Mouse (Mus musculus) heart, embryonic 10.5 days (tissue): ENCODE measurements around the gene Prdm2. TPM values are rescaled to one million over a fixed set of nuclear protein-coding genes. Genes with fewer than 3 reads are reported as not detected.

ENCODE experiments used
- DNase-seq: peaks from one replicate; pipeline ENCODE4 v3.0.0-alpha.2; 2017; ENCODE audit warnings: low spot score
- H3K27ac ChIP-seq: fragments of 300-500 bp; sonication (generic); 2 replicates; pipeline ENCODE4 v1.5.1; 2016; ENCODE audit warnings: mild to moderate bottlenecking
- H3K27me3 ChIP-seq: fragments of 300-500 bp; sonication (generic); 2 replicates; pipeline ENCODE4 v1.6.1; 2016; ENCODE audit warnings: mild to moderate bottlenecking; ENCODE audit not compliant: poor library complexity, insufficient read depth, severe bottlenecking
- H3K36me3 ChIP-seq: fragments of 300-500 bp; sonication (generic); 2 replicates; pipeline ENCODE4 v1.6.1; 2016; ENCODE audit warnings: mild to moderate bottlenecking, moderate library complexity
- H3K4me1 ChIP-seq: fragments of 300-500 bp; sonication (generic); 2 replicates; pipeline ENCODE4 v1.6.1; 2016; ENCODE audit warnings: mild to moderate bottlenecking
- H3K4me3 ChIP-seq: fragments of 300-500 bp; sonication (generic); 2 replicates; pipeline ENCODE4 v1.5.1; 2016; ENCODE audit warnings: mild to moderate bottlenecking, moderate library complexity
- H3K9me3 ChIP-seq: fragments of 300-500 bp; sonication (generic); 2 replicates; pipeline ENCODE4 v1.6.1; 2016; ENCODE audit warnings: mild to moderate bottlenecking, moderate library complexity
- WGBS: fragments of 180-500 bp; shearing (Covaris S2); methylation state at CpG from one replicate; pipeline ENCODE4 v1.1.7; 2016; 5-methylcytosine and 5-hydroxymethylcytosine counted together
- polyA plus RNA-seq: library from polyadenylated mRNA; unstranded; fragments of >200 nt; fragmentation: Nextera tagmentation; extraction: Ambion mirVana; gene quantifications from 2 replicates; pipeline ENCODE4 v1.2.1, GENCODE M21; 2016

The Prdm2 gene
- polyA plus RNA-seq, 1 experiment from 2014 or later: 10.0 TPM

DNA sequence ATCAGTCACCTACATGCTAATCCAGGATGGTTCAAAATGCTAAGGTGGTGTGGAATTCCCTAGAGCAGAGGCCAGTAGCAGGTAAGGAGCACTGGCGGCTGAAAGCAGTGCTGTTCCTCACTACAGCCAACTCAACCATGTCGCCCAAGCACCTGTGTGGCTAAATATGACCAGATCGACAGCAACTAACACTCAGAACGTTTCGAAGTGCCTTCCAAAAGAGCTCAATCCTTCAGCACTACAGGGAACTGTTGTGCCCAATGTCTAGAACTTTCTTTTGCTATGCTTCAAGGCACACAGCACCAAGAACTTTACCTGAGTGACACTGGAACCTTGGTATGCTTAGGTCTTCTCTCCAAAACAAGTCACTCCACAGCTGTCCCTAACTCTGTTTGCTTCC lies 82.4 kb downstream of the Prdm2 start:
- no peak for DNase-seq
- Histone ChIP-seq H3K4me3 (no peak overlapping the region), H3K36me3 (peaks cover 83% of the 10 kb centered on the region)

DNA sequence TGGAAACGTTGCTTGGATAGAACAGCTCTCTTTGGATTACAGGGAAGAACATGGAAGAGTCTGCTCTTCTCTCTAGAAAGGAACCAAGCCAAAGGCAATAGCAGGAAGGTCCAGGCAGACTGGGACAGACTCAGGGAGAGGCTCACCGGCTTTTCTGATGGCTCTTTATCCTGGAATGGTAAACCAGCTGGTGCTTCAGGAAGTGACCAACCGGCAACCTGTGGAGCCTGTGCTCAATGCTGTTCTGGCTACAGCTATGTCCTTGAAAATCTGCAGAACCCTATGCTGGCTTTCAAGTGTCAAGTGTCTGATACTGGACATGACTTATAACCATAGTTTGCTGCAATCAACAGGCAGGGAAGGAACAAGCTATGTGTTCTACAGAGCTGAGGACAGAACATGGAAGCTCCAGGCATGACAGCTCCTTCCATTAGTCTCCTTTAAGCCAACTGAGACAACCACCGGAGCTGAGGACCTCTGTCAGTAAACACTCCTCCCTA lies 83.5 kb downstream of the Prdm2 start:
- H3K36me3 ChIP-seq: peaks cover 71% of the 10 kb centered on the region
- 78% methylated on average over 4 of the region's 4 CpGs for WGBS

More for the DNA sequence above, 82.4 kb downstream of the Prdm2 start:
- Histone ChIP-seq H3K27me3 (0 out of 2 replicates have a peak, but pooled peaks cover 8% of the 10 kb centered on the region), H3K4me1 (peaks cover 4% of the 10 kb centered on the region; the same call in 1 of the 2 replicates), H3K9me3 (no peaks in the 10 kb centered on the region), H3K27ac (no peak overlapping the region)
- WGBS: 82% methylated on average over 5 of the region's 5 CpGs

DNA sequence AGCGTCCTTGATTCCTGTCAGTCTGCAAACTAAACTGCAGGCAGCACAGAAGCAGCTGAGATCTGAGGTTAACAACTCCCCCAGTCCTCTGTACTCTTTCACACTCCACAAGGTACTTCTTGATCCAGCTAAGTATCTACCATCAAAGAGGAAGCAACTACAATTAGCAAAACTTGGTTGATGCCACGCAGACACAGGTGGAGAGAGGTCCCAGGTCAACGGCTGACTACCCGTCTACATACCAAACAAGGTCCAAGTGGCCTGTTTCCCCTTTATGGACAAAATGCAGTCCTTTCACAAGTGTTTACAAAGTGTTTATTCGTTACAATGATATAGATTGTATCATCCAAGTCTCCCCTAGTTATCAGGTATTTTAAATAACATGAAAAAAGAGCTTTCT lies 85.6 kb downstream of the Prdm2 start:
- peaks cover 50% of the 10 kb centered on the region for H3K36me3 ChIP-seq
- 74% methylated on average over 5 of the region's 5 CpGs for WGBS
- 0 out of 2 replicates have a peak, but pooled peaks cover 8% of the 10 kb centered on the region for H3K27me3 ChIP-seq
- DNase-seq: no peak
- H3K4me1 ChIP-seq: peaks cover 29% of the 10 kb centered on the region
- H3K4me3 ChIP-seq: no peak overlapping the region
- no peaks in the 10 kb centered on the region for H3K9me3 ChIP-seq
- no peak overlapping the region for H3K27ac ChIP-seq

More for the DNA sequence above, 83.5 kb downstream of the Prdm2 start:
- no peaks in the 10 kb centered on the region for H3K9me3 ChIP-seq
- no peak for DNase-seq
- H3K4me3 ChIP-seq: no peak overlapping the region
- H3K27me3 ChIP-seq: 0 out of 2 replicates have a peak, but pooled peaks cover 8% of the 10 kb centered on the region
- no peak overlapping the region for H3K27ac ChIP-seq
- H3K4me1 ChIP-seq: peaks cover 15% of the 10 kb centered on the region

DNA sequence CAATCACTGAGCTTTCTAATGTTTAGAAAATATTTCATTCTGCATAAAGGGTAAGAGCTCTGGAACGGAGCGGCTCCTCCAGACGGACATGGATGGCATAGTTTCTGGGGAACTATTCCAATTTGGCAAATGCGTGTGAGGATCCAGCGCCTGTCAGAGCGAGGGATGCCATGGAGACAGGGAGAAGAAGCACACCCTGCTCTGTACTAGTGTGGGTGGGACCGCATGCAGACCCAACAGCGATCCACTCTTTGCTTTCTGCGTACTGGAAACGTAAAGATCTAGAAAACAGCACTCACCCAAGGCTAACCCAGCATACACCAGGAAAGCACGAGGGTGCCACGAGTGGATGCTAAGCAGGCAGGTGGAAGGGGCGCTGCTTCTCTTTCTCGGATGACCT lies 86.3 kb downstream of the Prdm2 start:
- DNase-seq: no peak
- Histone ChIP-seq H3K4me1 (peaks cover 29% of the 10 kb centered on the region), H3K4me3 (no peak overlapping the region), H3K36me3 (peaks cover 43% of the 10 kb centered on the region), H3K27ac (no peak overlapping the region), H3K9me3 (no peaks in the 10 kb centered on the region), H3K27me3 (peaks cover 10% of the 10 kb centered on the region; the same call in 1 of the 2 replicates)
- 93% methylated on average over 14 of the region's 14 CpGs for WGBS

DNA sequence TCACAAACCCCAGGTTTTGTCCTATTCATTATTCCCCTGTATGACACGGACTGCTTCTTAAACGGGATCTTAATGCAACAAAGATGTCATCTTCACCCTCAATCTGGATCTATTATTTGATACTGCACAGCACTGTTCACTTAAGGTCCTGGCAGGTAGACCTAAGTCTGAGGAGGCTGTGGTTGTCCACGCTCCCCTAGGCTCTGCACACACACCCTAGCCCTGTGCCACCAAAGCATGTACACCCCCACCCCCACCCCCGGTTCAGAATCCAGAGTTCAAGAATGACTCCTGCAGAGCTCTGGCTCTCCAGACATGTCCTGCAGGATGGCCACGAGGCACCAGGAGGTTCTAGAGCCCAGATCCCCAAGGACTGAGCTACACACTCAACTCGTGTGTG lies 87.5 kb downstream of the Prdm2 start:
- WGBS: 88% methylated on average over 6 of the region's 6 CpGs
- no peaks in the 10 kb centered on the region for H3K9me3 ChIP-seq
- H3K27me3 ChIP-seq: peaks cover 22% of the 10 kb centered on the region
- no peak overlapping the region for H3K4me3 ChIP-seq
- H3K36me3 ChIP-seq: peaks cover 31% of the 10 kb centered on the region
- peaks cover 29% of the 10 kb centered on the region for H3K4me1 ChIP-seq
- DNase-seq: no peak
- H3K27ac ChIP-seq: no peak overlapping the region

DNA sequence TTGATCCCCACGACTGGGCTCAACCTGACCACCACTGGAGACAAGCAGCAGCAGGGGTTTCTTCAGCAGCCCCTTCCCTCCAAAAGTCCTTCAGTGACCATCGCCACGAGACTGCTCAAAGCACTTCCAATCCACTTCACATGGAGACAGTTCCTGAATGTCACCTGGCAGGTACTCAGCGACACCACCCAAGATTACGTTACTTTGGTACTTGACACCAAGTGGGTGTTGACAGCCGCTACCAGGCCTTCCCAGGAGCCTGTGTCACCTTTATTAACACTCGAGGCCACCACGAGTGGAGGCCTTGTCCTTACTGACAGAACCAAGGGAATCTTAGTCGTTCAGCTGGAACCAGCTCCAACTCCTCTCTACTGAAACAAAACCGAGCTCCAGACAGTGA lies 89.8 kb downstream of the Prdm2 start:
- Histone ChIP-seq H3K27ac (no peak overlapping the region), H3K27me3 (peaks cover 42% of the 10 kb centered on the region), H3K36me3 (peaks cover 11% of the 10 kb centered on the region), H3K4me1 (peaks cover 29% of the 10 kb centered on the region), H3K9me3 (no peaks in the 10 kb centered on the region), H3K4me3 (no peak overlapping the region)
- 45% methylated on average over 10 of the region's 10 CpGs for WGBS
- DNase-seq: peak; percentile 82

DNA sequence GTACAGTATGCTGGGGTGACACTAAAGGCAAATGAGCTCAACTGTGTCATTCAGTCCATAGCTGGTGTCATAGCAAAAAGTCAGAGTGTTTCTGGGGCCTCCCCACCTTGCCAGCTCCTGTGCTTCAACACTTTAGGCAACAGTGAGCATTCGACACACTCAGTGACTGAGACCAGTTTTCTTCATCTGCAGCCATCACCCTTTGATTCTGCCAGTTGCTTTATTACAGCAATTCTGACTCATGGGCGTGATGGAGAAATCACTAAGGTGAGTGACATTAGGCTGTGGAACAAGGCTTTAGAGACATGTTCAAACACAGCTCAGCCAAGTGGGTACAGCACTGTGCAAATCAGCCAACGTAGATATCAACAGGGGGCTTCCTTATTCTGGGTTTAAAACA lies 91.6 kb downstream of the Prdm2 start:
- H3K27me3 ChIP-seq: peaks cover 47% of the 10 kb centered on the region
- 85% methylated on average over 3 of the region's 3 CpGs for WGBS
- no peak overlapping the region for H3K4me3 ChIP-seq
- no peak overlapping the region for H3K27ac ChIP-seq
- no peak for DNase-seq
- H3K9me3 ChIP-seq: no peaks in the 10 kb centered on the region
- H3K36me3 ChIP-seq: peaks cover 3% of the 10 kb centered on the region
- H3K4me1 ChIP-seq: peaks cover 34% of the 10 kb centered on the region

DNA sequence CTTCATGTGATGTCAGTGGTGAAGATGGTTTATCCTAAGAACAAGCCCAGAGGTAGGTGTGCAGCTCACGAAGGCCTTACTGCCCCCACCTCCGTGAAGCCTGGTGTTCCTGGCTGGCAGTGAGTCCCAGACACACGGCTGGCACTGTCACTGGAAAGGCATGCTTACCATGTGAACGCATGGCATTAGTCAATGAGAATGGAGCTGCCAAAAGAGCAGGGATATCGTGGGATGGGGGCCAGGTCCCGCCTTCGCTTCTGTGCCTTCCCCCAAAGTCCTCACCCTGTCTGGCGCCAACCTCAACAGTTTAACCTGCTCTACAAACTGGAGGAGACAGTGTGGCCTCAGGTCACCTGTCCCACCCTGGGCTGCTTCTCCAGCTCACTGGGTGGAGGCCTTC lies 92.8 kb downstream of the Prdm2 start:
- peaks cover 2% of the 10 kb centered on the region; the same call in 1 of the 2 replicates for H3K36me3 ChIP-seq
- H3K4me1 ChIP-seq: peaks cover 34% of the 10 kb centered on the region
- DNase-seq: no peak
- no peak overlapping the region for H3K4me3 ChIP-seq
- WGBS: 92% methylated on average over 8 of the region's 8 CpGs
- H3K27me3 ChIP-seq: peaks cover 46% of the 10 kb centered on the region
- H3K9me3 ChIP-seq: no peaks in the 10 kb centered on the region
- no peak overlapping the region for H3K27ac ChIP-seq

DNA sequence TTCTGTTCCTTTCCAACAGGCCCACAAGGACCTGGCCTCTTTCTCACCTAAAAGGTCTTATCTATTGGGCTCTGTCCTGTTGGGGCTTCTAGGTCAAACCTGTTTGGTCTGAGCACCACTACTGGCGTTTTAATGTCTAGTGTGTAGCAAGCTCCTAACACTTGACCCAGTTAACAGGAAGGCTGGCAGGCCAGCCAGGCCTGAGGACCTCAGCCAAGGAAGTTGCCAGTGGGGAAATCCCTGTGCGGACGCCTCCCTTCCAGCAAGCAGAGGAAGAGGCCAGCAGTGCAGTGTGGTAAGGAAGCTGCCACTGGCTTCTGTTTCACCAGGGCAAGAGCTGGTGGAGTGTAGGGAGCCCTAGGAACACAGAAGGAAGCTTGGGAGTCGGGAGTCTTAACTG lies 94.0 kb downstream of the Prdm2 start:
- Histone ChIP-seq H3K27ac (no peak overlapping the region), H3K36me3 (peaks cover 2% of the 10 kb centered on the region; the same call in 1 of the 2 replicates), H3K27me3 (peaks cover 51% of the 10 kb centered on the region), H3K9me3 (no peaks in the 10 kb centered on the region), H3K4me1 (peaks cover 34% of the 10 kb centered on the region), H3K4me3 (no peak overlapping the region)
- no peak for DNase-seq
- WGBS: 60% methylated on average over 4 of the region's 4 CpGs

DNA sequence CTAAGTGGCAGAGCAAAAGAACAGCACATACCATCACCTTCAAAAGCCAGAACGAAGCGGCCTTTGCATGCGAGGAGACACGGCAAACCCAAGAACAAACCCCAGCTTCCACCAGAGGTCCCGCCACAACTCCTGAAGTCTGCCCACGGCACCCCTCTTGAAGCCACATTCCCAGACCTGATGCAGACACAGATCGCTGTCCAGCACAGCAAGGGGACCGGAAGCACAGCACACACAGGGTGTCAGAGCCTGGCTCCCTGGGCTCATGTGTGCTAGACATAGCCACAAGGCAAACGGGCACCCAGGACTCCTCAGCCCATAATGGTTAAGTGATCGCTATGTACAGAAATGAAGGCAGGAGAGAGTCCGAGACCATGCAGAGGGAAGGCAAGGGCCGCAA lies 96.9 kb downstream of the Prdm2 start:
- Histone ChIP-seq H3K4me1 (peaks cover 19% of the 10 kb centered on the region), H3K9me3 (no peaks in the 10 kb centered on the region), H3K4me3 (no peak overlapping the region), H3K27me3 (peaks cover 57% of the 10 kb centered on the region), H3K36me3 (peaks cover 14% of the 10 kb centered on the region), H3K27ac (no peak overlapping the region)
- WGBS: 76% methylated on average over 12 of the region's 12 CpGs
- no peak for DNase-seq

DNA sequence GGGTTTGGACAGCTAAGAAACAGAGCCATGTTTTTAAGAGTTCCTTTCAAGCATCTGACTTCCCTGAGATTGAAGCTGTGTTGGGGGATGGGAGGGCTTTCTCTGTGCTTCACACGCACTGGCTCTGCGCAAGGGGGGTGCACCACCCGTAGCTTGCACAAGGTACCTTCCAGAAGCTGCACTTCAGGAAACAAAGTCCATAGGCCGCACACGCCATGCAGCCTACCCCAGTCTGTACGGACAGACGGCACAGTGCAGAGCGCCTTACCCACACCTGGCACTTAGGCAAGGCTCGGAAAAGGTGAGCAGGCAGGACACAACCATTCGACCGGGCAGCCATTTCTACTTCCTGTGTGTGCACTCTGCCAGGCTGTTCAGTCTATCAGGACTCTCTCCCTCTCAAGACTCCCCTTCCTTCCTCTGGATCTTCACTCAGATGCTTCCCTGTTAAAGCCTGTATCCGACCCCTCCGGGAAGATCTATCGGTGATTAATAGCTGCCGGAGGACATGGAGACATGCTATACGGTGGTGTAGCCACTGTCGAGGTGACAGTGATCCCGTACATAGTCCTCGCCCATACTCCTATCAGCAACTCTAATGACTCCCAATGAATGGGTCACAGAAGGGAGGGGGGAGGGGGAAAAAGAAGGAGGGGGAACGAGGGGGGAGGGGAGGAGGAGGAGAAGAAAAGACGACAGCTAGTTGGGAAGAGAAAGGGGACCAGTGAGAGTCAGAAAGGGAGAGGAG lies 98.4 kb downstream of the Prdm2 start:
- Histone ChIP-seq H3K4me1 (peaks cover 19% of the 10 kb centered on the region), H3K9me3 (no peaks in the 10 kb centered on the region), H3K27me3 (peaks cover 57% of the 10 kb centered on the region; the same call in 1 of the 2 replicates), H3K27ac (no peak overlapping the region), H3K36me3 (peaks cover 29% of the 10 kb centered on the region), H3K4me3 (no peak overlapping the region)
- 80% methylated on average over 21 of the region's 21 CpGs for WGBS
- no peak for DNase-seq

DNA sequence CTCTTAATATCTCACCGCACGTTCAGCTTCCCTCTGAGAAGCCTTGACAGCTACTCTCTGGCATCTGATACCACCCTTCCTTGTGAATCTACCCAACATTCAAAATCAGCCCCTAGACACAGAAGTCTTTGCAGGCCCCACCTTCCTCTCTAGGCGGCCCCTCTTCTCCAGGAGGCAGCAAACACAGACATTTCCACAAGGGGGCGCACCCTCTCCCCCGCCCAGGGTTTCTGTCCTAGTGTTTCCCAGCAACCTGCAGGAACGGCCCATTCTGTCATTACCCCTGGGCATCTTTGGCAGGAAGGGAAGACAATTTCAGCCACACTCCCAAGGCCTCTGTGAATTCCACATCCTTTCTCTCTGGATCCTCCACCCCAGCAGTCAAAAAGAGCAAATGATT lies 99.8 kb downstream of the Prdm2 start:
- 33% methylated on average over 6 of the region's 6 CpGs for WGBS
- H3K4me1 ChIP-seq: peaks cover 19% of the 10 kb centered on the region

DNA sequence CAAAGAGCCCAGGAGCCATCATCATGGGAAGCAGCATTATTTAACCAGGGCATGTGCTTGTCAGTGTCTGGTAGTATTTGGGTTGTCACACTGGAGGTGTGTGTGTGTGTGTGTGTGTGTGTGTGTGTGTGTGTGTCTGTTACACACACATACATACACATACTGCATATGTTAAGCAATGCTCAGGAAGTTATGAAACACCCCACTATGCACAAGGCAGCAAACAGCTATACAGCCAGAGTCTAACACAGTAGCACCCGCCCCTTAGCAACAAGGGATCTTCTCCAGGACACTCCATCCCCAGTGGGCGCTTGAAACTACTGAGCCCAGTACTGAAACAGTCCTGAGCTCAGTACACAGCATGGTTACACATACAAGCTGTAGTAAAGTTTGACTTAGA lies 100.4 kb downstream of the Prdm2 start:
- Histone ChIP-seq H3K36me3 (peaks cover 40% of the 10 kb centered on the region), H3K9me3 (no peaks in the 10 kb centered on the region), H3K27me3 (peaks cover 63% of the 10 kb centered on the region; the same call in 1 of the 2 replicates), H3K4me3 (no peak overlapping the region), H3K27ac (no peak overlapping the region), H3K4me1 (peaks cover 19% of the 10 kb centered on the region)
- no peak for DNase-seq
- 76% methylated on average over 2 of the region's 2 CpGs for WGBS

More for the DNA sequence above, 99.8 kb downstream of the Prdm2 start:
- H3K9me3 ChIP-seq: no peaks in the 10 kb centered on the region
- H3K27ac ChIP-seq: no peak overlapping the region
- no peak for DNase-seq
- H3K36me3 ChIP-seq: peaks cover 40% of the 10 kb centered on the region
- H3K4me3 ChIP-seq: no peak overlapping the region
- peaks cover 59% of the 10 kb centered on the region; the same call in 1 of the 2 replicates for H3K27me3 ChIP-seq
